Mouse (Mus musculus): ENCODE data around the gene Map3k4.

DNA sequence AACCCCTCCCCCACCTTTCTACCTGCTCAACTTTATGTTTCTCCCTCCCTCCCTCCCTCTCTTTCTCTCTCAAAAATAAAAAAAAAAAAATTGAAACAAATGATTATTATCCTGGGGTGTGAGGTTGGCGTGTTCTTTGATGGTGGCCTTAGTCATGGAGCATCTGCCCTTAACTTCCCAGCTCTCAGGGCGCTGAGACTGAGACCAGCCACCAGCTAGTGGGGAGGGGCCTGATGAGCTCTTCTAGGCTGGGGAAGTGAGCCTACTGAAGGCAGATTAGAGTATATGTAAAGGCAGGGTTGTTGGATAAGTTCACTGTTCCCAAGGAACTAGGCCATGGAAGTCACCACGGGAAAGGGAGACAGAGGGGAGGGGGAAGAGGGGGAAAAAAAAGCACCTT lies 114.3 kb downstream of the Map3k4 start:
- no peak for TF ChIP-seq CTCF (IDR thresholded peaks at IDR 0.05; ENCODE audit: control insufficient read depth, insufficient read depth, low read length)
- no peak for TF ChIP-seq POLR2A (IDR thresholded peaks at IDR 0.05; ENCODE audit: borderline replicate concordance, control insufficient read depth, low read depth, low read length)
